Mouse (Mus musculus): ENCODE measurements at regions not wholly inside any gene's neighbourhood (a gene's known extent, or its start where the extent isn't known, plus 50 kb on each side); places are given as distances from the start of the nearest gene placed in this dataset.

- no peak for ATAC-seq (ENCODE audit: low FRiP score, low read depth)
- no peak overlapping the region for H3K4me2 ChIP-seq (replicated peaks)
- 91% methylated on average over 3 of the region's 3 CpGs for WGBS
Observed at GRCm38 (mm10) chr10:96800801-96801200, 184.0 kb downstream of the Btg1 start.

DNA sequence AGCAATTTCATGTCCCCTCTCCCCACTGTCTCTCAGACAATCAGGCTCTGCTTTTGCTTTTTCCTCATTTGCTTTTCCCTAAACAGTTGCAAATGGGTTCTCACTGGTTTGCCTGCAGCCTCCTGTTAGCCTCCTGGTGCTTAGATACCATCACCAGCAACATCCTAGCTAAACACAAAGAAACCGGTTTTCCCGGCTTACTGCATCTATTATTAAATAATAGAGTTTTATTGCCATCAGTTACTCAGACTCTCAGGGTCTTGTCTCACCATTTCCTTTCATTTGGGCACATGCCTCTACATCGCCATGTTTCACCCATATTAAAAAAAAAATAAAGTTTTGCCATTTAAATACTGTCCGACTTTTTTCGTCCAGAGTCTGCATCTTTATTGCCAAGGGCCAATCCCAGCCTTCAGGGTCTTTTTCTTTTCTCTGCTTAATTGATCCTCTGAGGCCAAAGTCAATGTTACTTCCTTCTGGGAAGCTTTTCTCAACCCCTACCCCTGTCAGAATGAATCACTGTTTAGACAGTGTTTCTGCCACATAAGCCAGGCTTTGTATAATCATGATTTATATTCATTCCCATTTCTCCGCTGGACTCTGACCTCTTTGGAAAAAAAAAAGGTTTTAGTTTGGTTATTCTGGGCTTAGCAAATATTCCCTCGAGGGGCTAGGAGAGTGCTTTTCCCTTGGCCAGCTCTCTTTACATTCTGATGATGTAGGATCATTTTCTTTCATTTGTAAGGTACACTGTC lies 187.4 kb downstream of the Btg1 start:
- Histone ChIP-seq H3K27ac (no peak overlapping the region), H3K4me3 (no peak overlapping the region), H3K9ac (no peak overlapping the region), H3K27me3 (no peaks in the 10 kb centered on the region), H3K4me2 (replicated peaks) (no peak overlapping the region), H3K36me3 (no peaks in the 10 kb centered on the region), H3K4me1 (no peaks in the 10 kb centered on the region), H3K9me3 (no peaks in the 10 kb centered on the region)
- 33% methylated on average over 7 of the region's 7 CpGs for WGBS
- no peak for ATAC-seq (ENCODE audit: low FRiP score, low read depth)

More at GRCm38 (mm10) chr10:96800801-96801200, 184.0 kb downstream of the Btg1 start:
- no peak overlapping the region for H3K9ac ChIP-seq
- H3K4me3 ChIP-seq = no peak overlapping the region
- H3K27me3 ChIP-seq = no peaks in the 10 kb centered on the region
- H3K4me1 ChIP-seq = no peaks in the 10 kb centered on the region
- H3K9me3 ChIP-seq = no peaks in the 10 kb centered on the region
- H3K36me3 ChIP-seq = no peaks in the 10 kb centered on the region
- no peak overlapping the region for H3K27ac ChIP-seq

GRCm38 (mm10) chr10:96806579-96806978 lies 189.8 kb downstream of the Btg1 start:
- H3K4me2 ChIP-seq (replicated peaks) = no peak overlapping the region
- H3K36me3 ChIP-seq = no peaks in the 10 kb centered on the region
- no peaks in the 10 kb centered on the region for H3K4me1 ChIP-seq
- H3K9me3 ChIP-seq = no peaks in the 10 kb centered on the region
- H3K9ac ChIP-seq = no peak overlapping the region
- H3K4me3 ChIP-seq = no peak overlapping the region
- WGBS = 64% methylated on average over 7 of the region's 7 CpGs
- no peak overlapping the region for H3K27ac ChIP-seq
- ATAC-seq (ENCODE audit: low FRiP score, low read depth) = no peak
- H3K27me3 ChIP-seq = no peaks in the 10 kb centered on the region

GRCm38 (mm10) chr10:96821852-96822251 lies 205.0 kb downstream of the Btg1 start:
- Histone ChIP-seq H3K4me2 (replicated peaks) (no peak overlapping the region), H3K4me1 (peaks cover 34% of the 10 kb centered on the region), H3K36me3 (no peaks in the 10 kb centered on the region), H3K27me3 (no peaks in the 10 kb centered on the region), H3K9ac (no peak overlapping the region), H3K9me3 (no peaks in the 10 kb centered on the region), H3K27ac (no peak overlapping the region; the same call in 1 of the 2 replicates), H3K4me3 (no peak overlapping the region)
- ATAC-seq (ENCODE audit: low FRiP score, low read depth) = 0 out of 2 replicates have a peak, but pooled peaks have one; percentile 15
- 45% methylated on average over 1 of the region's 1 CpGs for WGBS

DNA sequence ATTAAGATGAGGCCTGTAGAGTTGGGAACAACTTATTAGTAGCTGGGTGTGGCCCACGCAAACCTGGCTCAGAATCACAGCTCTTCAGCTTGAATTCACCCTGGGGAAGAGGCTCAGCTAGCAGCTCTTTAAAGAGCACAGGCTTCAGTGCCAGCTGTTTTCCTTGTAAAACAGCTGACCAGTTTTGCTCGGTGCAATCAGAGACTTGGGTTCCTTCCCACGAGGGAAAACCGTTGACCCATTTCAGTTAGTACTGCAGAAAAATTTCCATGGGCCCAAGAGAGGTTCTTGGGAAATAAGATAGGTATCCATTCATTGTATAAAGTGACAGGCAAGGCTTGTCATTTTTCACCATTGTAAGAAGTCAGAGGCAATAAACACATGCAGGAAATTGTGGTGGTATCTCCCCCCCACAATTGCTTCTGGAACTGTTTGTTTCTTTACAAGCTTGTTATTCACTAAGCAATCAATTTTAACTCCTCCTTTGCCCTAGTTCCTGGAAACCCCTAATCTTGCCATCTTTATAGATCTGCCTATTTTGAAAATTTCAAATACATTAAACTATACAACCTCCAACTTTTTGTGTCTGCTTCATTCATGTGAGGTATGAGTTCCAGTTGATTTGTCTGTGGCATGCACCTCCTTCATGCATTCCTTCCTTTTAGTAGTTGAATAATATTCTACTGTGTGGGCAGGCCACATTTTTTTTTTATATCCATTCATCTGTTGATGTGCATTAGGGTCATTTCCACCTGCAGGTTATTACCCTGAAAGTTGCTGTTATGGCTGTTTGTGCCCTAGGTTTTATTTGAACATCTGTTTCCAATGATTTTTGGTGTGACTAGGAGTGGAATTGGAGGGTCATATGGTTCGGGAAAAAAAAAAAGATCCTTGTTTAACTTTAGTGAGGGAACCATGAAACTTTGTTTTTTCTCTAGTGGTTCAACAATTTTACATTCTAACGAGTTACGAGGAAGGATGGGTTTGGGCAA lies 205.8 kb downstream of the Btg1 start:
- no peaks in the 10 kb centered on the region for H3K27me3 ChIP-seq

DNA sequence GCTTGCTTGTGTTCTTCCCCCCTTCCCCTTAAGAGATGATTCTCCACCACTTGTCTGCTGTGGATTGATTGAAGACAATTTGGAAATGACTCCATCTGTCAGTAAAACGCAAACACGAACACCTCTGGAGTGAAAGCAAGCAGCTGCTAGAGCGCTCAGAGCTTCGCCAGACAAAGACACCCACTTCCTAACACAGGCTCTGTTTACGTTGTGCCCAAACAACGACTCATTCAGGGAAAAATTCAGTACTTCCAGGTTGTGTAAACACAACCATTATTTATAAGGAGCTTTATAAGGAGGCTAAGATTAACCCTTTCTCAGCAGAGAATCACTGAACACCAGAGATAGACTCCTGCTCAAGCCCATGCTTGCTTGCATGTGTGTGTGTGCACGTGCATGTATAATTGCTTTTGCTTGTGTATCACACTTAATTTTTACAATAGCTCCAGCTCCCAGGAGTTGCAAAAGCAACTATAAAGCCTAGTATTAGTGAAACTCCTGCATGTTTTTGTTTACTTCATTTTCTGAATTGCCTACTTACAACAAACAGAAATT lies 209.5 kb downstream of the Btg1 start:
- Histone ChIP-seq H3K9ac (0 out of 2 replicates have a peak overlapping the region, but pooled peaks have one; percentile 31), H3K4me2 (replicated peaks) (peak overlapping the region; percentile 45)
- peak; percentile 62; the same call in 1 of the 2 replicates for ATAC-seq (ENCODE audit: low FRiP score, low read depth)

More for the DNA sequence above, 205.8 kb downstream of the Btg1 start:
- Histone ChIP-seq H3K27ac (no peak overlapping the region; the same call in 1 of the 2 replicates), H3K4me2 (replicated peaks) (no peak overlapping the region), H3K4me3 (no peak overlapping the region), H3K36me3 (no peaks in the 10 kb centered on the region), H3K4me1 (peaks cover 34% of the 10 kb centered on the region), H3K9me3 (no peaks in the 10 kb centered on the region), H3K9ac (no peak overlapping the region)
- ATAC-seq (ENCODE audit: low FRiP score, low read depth) = peak; percentile 32; the same call in 1 of the 2 replicates
- 17% methylated on average over 7 of the region's 7 CpGs for WGBS

GRCm38 (mm10) chr10:96827971-96828370 lies 211.2 kb downstream of the Btg1 start:
- H3K4me1 ChIP-seq = peaks cover 22% of the 10 kb centered on the region
- H3K4me2 ChIP-seq (replicated peaks) = no peak overlapping the region
- H3K9me3 ChIP-seq = no peaks in the 10 kb centered on the region
- no peak overlapping the region for H3K4me3 ChIP-seq
- no peaks in the 10 kb centered on the region for H3K27me3 ChIP-seq
- H3K36me3 ChIP-seq = no peaks in the 10 kb centered on the region
- H3K27ac ChIP-seq = no peak overlapping the region
- 80% methylated on average over 5 of the region's 5 CpGs for WGBS
- H3K9ac ChIP-seq = no peak overlapping the region
- ATAC-seq (ENCODE audit: low FRiP score, low read depth) = no peak

More for the DNA sequence above, 209.5 kb downstream of the Btg1 start:
- 12% methylated on average over 7 of the region's 7 CpGs for WGBS
- Histone ChIP-seq H3K9me3 (no peaks in the 10 kb centered on the region), H3K27me3 (no peaks in the 10 kb centered on the region), H3K36me3 (no peaks in the 10 kb centered on the region), H3K4me3 (no peak overlapping the region), H3K4me1 (peaks cover 34% of the 10 kb centered on the region), H3K27ac (peak overlapping the region; percentile 44)

DNA sequence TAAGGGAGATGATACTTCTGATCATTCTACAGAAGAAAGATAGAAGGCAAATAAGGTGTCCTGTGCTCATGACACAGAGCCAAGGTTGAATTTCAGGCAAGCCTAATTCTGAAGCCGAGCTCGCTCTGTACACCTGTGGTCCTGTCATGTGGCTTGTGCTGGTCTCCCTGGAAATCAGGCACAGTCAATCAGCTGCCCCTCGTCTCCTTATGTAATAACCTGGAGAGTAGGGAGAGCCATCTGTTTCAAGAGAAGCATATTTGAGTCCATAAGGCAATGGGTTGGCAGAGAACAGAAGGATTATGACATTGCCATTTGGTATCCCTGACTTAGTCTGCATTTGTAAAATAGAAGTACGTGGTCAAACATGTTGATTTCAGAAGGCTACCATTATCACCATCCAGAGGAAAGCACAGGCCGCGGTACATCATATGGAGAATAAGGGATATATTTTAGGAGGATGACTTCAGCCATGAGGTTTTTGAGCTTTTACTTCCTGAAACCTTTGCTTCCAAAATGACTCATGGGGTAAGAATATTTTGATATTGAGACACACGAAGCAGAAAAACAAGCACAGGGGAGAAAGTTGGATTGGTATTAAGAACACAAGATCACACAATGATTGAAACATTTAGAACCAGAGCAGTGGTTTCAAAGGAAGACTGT lies 211.9 kb downstream of the Btg1 start:
- 83% methylated on average over 7 of the region's 7 CpGs for WGBS
- Histone ChIP-seq H3K27ac (no peak overlapping the region), H3K36me3 (no peaks in the 10 kb centered on the region), H3K4me3 (no peak overlapping the region), H3K9ac (no peak overlapping the region), H3K9me3 (no peaks in the 10 kb centered on the region), H3K4me1 (peaks cover 16% of the 10 kb centered on the region), H3K4me2 (replicated peaks) (no peak overlapping the region), H3K27me3 (no peaks in the 10 kb centered on the region)
- no peak for ATAC-seq (ENCODE audit: low FRiP score, low read depth)

DNA sequence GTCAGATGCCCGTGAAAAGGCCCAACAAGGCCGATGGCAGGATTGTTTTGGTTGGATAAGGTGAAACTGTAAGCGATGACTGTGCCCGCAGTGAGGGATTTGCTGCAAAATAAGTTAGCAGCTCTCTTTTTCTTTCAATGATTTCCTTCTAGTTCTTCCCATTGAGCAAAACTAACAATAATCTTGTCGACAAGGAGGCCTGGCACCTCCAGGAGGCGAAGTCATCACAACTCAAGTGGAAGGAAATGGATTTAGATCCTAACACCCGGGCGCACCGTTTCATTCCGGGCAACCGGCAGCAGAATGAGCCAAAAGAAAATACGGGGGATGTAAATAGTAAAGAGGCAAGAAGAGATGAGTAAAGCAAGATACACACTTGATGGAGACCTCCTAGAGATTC lies 214.3 kb downstream of the Btg1 start:
- no peak for ATAC-seq (ENCODE audit: low FRiP score, low read depth)
- no peak overlapping the region for H3K9ac ChIP-seq
- WGBS = 90% methylated on average over 12 of the region's 12 CpGs

DNA sequence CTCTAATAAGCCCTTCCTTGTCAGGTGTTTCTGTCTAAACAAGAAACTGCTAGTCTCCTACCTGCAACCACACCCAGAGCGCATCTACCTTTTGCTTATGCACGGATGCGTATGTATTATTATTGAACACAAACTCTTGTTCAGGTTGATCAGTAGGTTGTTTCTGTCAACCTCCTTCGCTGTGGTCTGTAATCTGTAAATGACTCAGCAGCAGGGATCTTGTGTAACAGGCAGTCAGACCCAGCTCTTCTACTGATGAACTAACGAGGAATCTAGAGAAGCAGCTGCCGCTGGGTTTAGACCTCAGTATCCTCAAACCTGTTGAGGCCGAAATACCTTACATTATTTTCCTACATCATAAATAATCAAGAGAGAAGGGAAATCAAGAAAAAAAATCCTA lies 220.4 kb downstream of the Btg1 start:
- no peak for ATAC-seq (ENCODE audit: low FRiP score, low read depth)
- Histone ChIP-seq H3K27ac (no peak overlapping the region), H3K27me3 (no peaks in the 10 kb centered on the region), H3K9ac (no peak overlapping the region), H3K4me3 (no peak overlapping the region), H3K36me3 (no peaks in the 10 kb centered on the region), H3K4me2 (replicated peaks) (no peak overlapping the region), H3K9me3 (no peaks in the 10 kb centered on the region), H3K4me1 (no peaks in the 10 kb centered on the region)
- 86% methylated on average over 7 of the region's 7 CpGs for WGBS

More for the DNA sequence above, 214.3 kb downstream of the Btg1 start:
- no peaks in the 10 kb centered on the region for H3K27me3 ChIP-seq
- H3K4me1 ChIP-seq = peaks cover 5% of the 10 kb centered on the region
- no peak overlapping the region for H3K4me2 ChIP-seq (replicated peaks)
- H3K9me3 ChIP-seq = no peaks in the 10 kb centered on the region
- no peaks in the 10 kb centered on the region for H3K36me3 ChIP-seq
- no peak overlapping the region for H3K4me3 ChIP-seq
- no peak overlapping the region for H3K27ac ChIP-seq

DNA sequence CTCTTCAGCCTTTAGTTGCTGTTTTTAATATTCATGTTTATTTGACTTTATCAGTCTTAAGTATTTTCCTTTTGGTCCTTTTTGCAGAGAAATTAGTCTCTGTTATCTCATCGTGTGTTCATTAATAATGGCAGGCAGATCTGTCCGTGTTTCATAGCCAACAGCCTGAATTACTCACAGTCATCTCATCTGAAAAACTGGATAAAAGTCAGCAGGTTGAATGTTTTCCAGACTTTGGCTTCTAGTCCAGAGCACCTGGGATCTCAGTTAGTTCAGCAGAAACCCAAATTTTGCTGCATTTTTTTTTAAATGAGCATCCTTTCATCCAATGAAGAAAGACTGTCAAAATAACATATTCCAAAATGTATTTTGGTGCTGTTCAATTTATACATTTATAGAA lies 224.3 kb downstream of the Btg1 start:
- no peak overlapping the region for H3K4me2 ChIP-seq (replicated peaks)
- H3K9me3 ChIP-seq = no peaks in the 10 kb centered on the region
- no peak overlapping the region for H3K9ac ChIP-seq
- no peaks in the 10 kb centered on the region for H3K4me1 ChIP-seq
- H3K36me3 ChIP-seq = no peaks in the 10 kb centered on the region
- no peak overlapping the region for H3K27ac ChIP-seq
- 73% methylated on average over 2 of the region's 2 CpGs for WGBS
- no peak overlapping the region for H3K4me3 ChIP-seq
- H3K27me3 ChIP-seq = no peaks in the 10 kb centered on the region
- ATAC-seq (ENCODE audit: low FRiP score, low read depth) = no peak
